Mouse (Mus musculus) myocyte (in vitro differentiated cells): ENCODE data around the gene Cnp.

Experiments
- CEBPB ChIP-seq: IDR thresholded peaks from 2 replicates; pipeline ENCODE4 v1.6.1; 2011; ENCODE audit warnings: mild to moderate bottlenecking, moderate library complexity; ENCODE audit not compliant: poor library complexity, insufficient read depth, severe bottlenecking
- E2F4 ChIP-seq: IDR thresholded peaks from one replicate; pipeline ENCODE4 v1.6.1; 2011; ENCODE audit warnings: mild to moderate bottlenecking, control low read depth, moderate library complexity; ENCODE audit not compliant: insufficient read depth
- MAX ChIP-seq: IDR thresholded peaks from one replicate; pipeline ENCODE4 v1.6.1; 2011; ENCODE audit warnings: low read depth, mild to moderate bottlenecking, control low read depth
- MYOD1 ChIP-seq, 3 experiments: IDR thresholded peaks; one replicate each; pipeline ENCODE4 v1.6.1; 2011; ENCODE audit warnings: control low read depth in 2 of 3, low read depth in 2 of 3, mild to moderate bottlenecking in 2 of 3, moderate library complexity in 1 of 3; ENCODE audit not compliant: insufficient read length in 2 of 3, control insufficient read depth in 1 of 3
- MYOG ChIP-seq, 3 experiments: IDR thresholded peaks; one replicate each; pipeline ENCODE4 v1.6.1; 2011; ENCODE audit warnings: control low read depth in 2 of 3, low read depth in 2 of 3, mild to moderate bottlenecking in 2 of 3; ENCODE audit not compliant: insufficient read length in 2 of 3, control insufficient read depth in 1 of 3, insufficient read depth in 1 of 3
- POLR2A ChIP-seq: IDR thresholded peaks from one replicate; pipeline ENCODE4 v1.6.1; 2011; ENCODE audit warnings: low read depth, mild to moderate bottlenecking, control low read depth, moderate library complexity; ENCODE audit not compliant: insufficient read length
- POLR2AphosphoS2 ChIP-seq: IDR thresholded peaks from one replicate; pipeline ENCODE4 v1.6.1; 2011; ENCODE audit warnings: low read depth, control low read depth; ENCODE audit not compliant: insufficient read length
- REST ChIP-seq: IDR thresholded peaks from one replicate; pipeline ENCODE4 v1.6.1; 2011; ENCODE audit warnings: mild to moderate bottlenecking, control low read depth, moderate library complexity; ENCODE audit not compliant: insufficient read depth, insufficient read length
- SRF ChIP-seq: IDR thresholded peaks from one replicate; pipeline ENCODE4 v1.6.1; 2011; ENCODE audit warnings: low read depth; ENCODE audit not compliant: control insufficient read depth, insufficient read length
- TCF12 ChIP-seq: IDR thresholded peaks from one replicate; pipeline ENCODE4 v1.6.1; 2011; ENCODE audit warnings: mild to moderate bottlenecking, control low read depth; ENCODE audit not compliant: poor library complexity, insufficient read depth, severe bottlenecking
- TCF3 ChIP-seq: IDR thresholded peaks from one replicate; pipeline ENCODE4 v1.6.1; 2011; ENCODE audit warnings: low read depth, control low read depth; ENCODE audit not compliant: insufficient read length
- USF1 ChIP-seq: IDR thresholded peaks from one replicate; pipeline ENCODE4 v1.6.1; 2011; ENCODE audit warnings: low read depth, mild to moderate bottlenecking, control low read depth, moderate library complexity

DNA sequence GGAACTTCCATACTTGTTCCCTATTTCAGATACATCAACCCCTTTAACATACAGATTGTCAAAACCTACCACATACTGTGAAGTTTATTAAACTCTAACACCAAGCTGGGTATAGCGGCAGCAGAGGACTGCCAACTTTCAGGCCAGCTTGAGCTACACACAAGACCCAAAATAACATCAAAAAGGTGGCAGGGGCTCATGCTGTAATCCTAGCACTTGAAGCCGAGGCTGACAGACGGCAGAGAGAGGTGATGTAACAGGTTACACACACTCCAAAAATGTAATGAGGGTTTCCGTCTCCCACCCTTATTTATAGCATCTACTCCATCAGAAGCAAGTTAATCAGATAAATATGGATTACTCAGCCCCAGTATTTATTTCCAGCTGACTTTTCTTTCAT, 20.8 kb downstream of the Cnp start:
- no peak for TF ChIP-seq REST
- no peak for TF ChIP-seq POLR2AphosphoS2
- no peak for TF ChIP-seq POLR2A
- TF ChIP-seq E2F4 = no peak
- no peak for TF ChIP-seq MAX
- no peak for TF ChIP-seq TCF3
- TF ChIP-seq MYOD1 (IDR thresholded peaks at IDR 0.05; ENCODE audit: control insufficient read depth in 1 of 3, insufficient read length in 2 of 3, low read depth in 2 of 3) = no peak
- no peak for TF ChIP-seq SRF
- TF ChIP-seq USF1 = no peak
- no peak for TF ChIP-seq MYOG (IDR thresholded peaks at IDR 0.05; ENCODE audit: control insufficient read depth in 1 of 3, insufficient read depth in 1 of 3, insufficient read length in 2 of 3, low read depth in 2 of 3)
- no peak for TF ChIP-seq TCF12
- no peak for TF ChIP-seq CEBPB
